Mouse (Mus musculus) midbrain, postnatal 0 days (tissue): ENCODE measurements at regions not wholly inside any gene's neighbourhood (a gene's known extent, or its start where the extent isn't known, plus 50 kb on each side); places are given as distances from the start of the nearest gene placed in this dataset.

Source experiments
- ATAC-seq: fragments of 200-750 bp; cut with Nextera tagmentation; 2 replicates; pipeline ENCODE4 v1.8.0; 2017; ENCODE audit warnings: moderate number of reproducible peaks, mild to moderate bottlenecking, moderate TSS enrichment, moderate library complexity; ENCODE audit not compliant: low FRiP score
- DNase-seq: peaks from one replicate; pipeline ENCODE4 v3.0.0-alpha.2; 2015; ENCODE audit warnings: low spot score
- H3K27ac ChIP-seq: fragments of 300-500 bp; sonication (generic); 2 replicates; pipeline ENCODE4 v1.5.1; 2014; ENCODE audit warnings: low read depth, mild to moderate bottlenecking, low read length, mixed read lengths
- H3K27me3 ChIP-seq: fragments of 300-500 bp; sonication (generic); 2 replicates; pipeline ENCODE4 v1.6.1; 2014; ENCODE audit warnings: low read length, control low read depth, mixed read lengths; ENCODE audit not compliant: insufficient read depth
- H3K36me3 ChIP-seq: fragments of 300-500 bp; sonication (generic); 2 replicates; pipeline ENCODE4 v1.6.1; 2014; ENCODE audit warnings: low read length, control low read depth, mixed read lengths; ENCODE audit not compliant: insufficient read depth
- H3K4me1 ChIP-seq: fragments of 300-500 bp; sonication (generic); 2 replicates; pipeline ENCODE4 v1.6.1; 2014; ENCODE audit warnings: mild to moderate bottlenecking, control low read depth, antibody characterized with exemption, low read length, mixed read lengths; ENCODE audit not compliant: insufficient read depth
- H3K4me2 ChIP-seq: fragments of 300-500 bp; sonication (generic); 2 replicates; pipeline ENCODE4 v1.6.1; 2014; ENCODE audit warnings: low read depth, mild to moderate bottlenecking, low read length, mixed read lengths; ENCODE audit not compliant: poor library complexity, severe bottlenecking
- H3K4me3 ChIP-seq: fragments of 300-500 bp; sonication (generic); 2 replicates; pipeline ENCODE4 v1.5.1; 2014; ENCODE audit warnings: low read depth, mild to moderate bottlenecking, low read length, moderate library complexity
- H3K9ac ChIP-seq: fragments of 300-500 bp; sonication (generic); replicated peaks from 2 replicates; pipeline ENCODE4 v1.6.1; 2014; ENCODE audit warnings: mild to moderate bottlenecking, low read length, moderate library complexity, mixed read lengths; ENCODE audit not compliant: poor library complexity, severe bottlenecking
- H3K9me3 ChIP-seq: fragments of 300-500 bp; sonication (generic); 2 replicates; pipeline ENCODE4 v1.6.1; 2016; ENCODE audit warnings: low read length, control low read depth
- CTCF ChIP-seq: IDR thresholded peaks from 2 replicates; pipeline ENCODE4 v1.5.1; 2016; ENCODE audit warnings: antibody characterized with exemption, mild to moderate bottlenecking
- WGBS: fragments of 180-500 bp; shearing (Covaris S2); extraction: QIAGEN DNeasy Blood & Tissue Kit; methylation state at CpG from one replicate; pipeline ENCODE4 v1.1.7; 2014; 5-methylcytosine and 5-hydroxymethylcytosine counted together

- Histone ChIP-seq H3K27me3 (no peaks in the 10 kb centered on the region), H3K36me3 (no peaks in the 10 kb centered on the region), H3K4me2 (no peak overlapping the region), H3K4me3 (no peak overlapping the region), H3K9ac (no peak overlapping the region), H3K9me3 (no peaks in the 10 kb centered on the region), H3K4me1 (no peaks in the 10 kb centered on the region), H3K27ac (no peak overlapping the region)
- no peak for TF ChIP-seq CTCF
- ATAC-seq (no peak), DNase-seq (no peak)
- WGBS: 71% methylated on average over 2 of the region's 2 CpGs
These were observed 1106.0 kb downstream of the Grm8 start for GRCm38 (mm10) chr6:27029008-27029407.

GRCm38 (mm10) chr6:27028377-27028776 lies 1106.6 kb downstream of the Grm8 start:
- Histone ChIP-seq H3K36me3 (no peaks in the 10 kb centered on the region), H3K27ac (no peak overlapping the region), H3K9ac (no peak overlapping the region), H3K4me1 (no peaks in the 10 kb centered on the region), H3K4me3 (no peak overlapping the region), H3K4me2 (no peak overlapping the region), H3K9me3 (no peaks in the 10 kb centered on the region), H3K27me3 (no peaks in the 10 kb centered on the region)
- WGBS: 22% methylated on average over 2 of the region's 2 CpGs
- DNase-seq (peak; percentile 23), ATAC-seq (no peak)
- TF ChIP-seq CTCF: no peak

DNA sequence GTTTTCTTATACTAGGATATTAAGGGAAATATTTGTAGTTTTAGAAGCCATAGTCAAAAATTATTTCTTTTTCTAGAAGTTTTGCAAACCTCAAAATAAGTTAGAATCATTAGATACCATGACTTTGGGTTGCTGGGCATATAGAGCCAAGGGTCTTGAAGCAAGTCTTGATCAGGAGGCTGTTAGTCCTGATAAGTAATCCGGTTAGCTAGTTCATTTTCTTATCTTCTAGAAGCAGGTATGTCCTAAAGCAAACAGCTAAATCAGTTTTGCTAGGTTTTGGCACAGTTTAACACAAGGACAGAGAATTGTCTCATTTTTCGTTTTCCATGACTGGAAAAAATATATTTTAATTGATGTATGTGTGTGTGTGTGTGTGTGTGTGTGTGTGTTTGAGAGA lies 1113.3 kb downstream of the Grm8 start:
- 71% methylated on average over 2 of the region's 2 CpGs for WGBS
- ATAC-seq: no peak
- TF ChIP-seq CTCF: no peak

GRCm38 (mm10) chr6:27014475-27014874 lies 1120.5 kb downstream of the Grm8 start:
- DNase-seq (no peak), ATAC-seq (no peak)
- Histone ChIP-seq H3K36me3 (no peaks in the 10 kb centered on the region), H3K4me1 (no peaks in the 10 kb centered on the region), H3K9me3 (no peaks in the 10 kb centered on the region), H3K4me3 (no peak overlapping the region), H3K4me2 (no peak overlapping the region), H3K9ac (no peak overlapping the region), H3K27me3 (no peaks in the 10 kb centered on the region), H3K27ac (no peak overlapping the region)
- TF ChIP-seq CTCF: no peak

More for the DNA sequence above, 1113.3 kb downstream of the Grm8 start:
- Histone ChIP-seq H3K4me3 (no peak overlapping the region), H3K4me1 (no peaks in the 10 kb centered on the region), H3K36me3 (no peaks in the 10 kb centered on the region), H3K27ac (no peak overlapping the region), H3K9me3 (no peaks in the 10 kb centered on the region), H3K27me3 (no peaks in the 10 kb centered on the region), H3K4me2 (no peak overlapping the region), H3K9ac (no peak overlapping the region)
- no peak for DNase-seq

DNA sequence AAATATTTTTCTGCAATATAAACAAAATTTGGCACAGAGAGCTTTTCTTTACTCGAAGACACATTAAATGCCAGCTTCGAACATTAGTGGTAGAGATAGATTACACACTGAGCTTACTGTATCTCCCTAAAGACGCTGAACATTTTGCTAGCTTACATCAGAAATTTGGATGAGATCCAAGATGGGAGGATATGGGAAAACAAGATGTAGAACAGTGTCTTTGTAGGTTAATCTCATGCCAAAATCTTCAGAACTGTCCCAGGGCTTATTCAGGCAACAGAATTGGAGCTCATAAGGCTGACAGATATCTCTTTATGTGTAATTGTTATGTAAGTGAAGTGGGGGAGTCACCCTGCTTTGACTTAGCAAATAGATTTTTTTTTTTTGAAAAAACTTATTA lies 1158.4 kb downstream of the Grm8 start:
- H3K36me3 ChIP-seq: no peaks in the 10 kb centered on the region
- no peak for ATAC-seq
- no peaks in the 10 kb centered on the region for H3K9me3 ChIP-seq
- no peaks in the 10 kb centered on the region for H3K27me3 ChIP-seq
- H3K27ac ChIP-seq: no peak overlapping the region
- DNase-seq: peak; percentile 53
- H3K4me2 ChIP-seq: no peak overlapping the region
- no peak for TF ChIP-seq CTCF
- WGBS: 39% methylated on average over 3 of the region's 3 CpGs
- no peaks in the 10 kb centered on the region for H3K4me1 ChIP-seq
- no peak overlapping the region for H3K9ac ChIP-seq
- H3K4me3 ChIP-seq: no peak overlapping the region

- ATAC-seq (no peak), DNase-seq (peak; percentile 0)
- TF ChIP-seq CTCF: no peak
- H3K4me2 ChIP-seq: no peak overlapping the region
- 0% methylated on average over 1 of the region's 1 CpGs for WGBS
- no peak overlapping the region for H3K9ac ChIP-seq
- no peaks in the 10 kb centered on the region for H3K4me1 ChIP-seq
- no peaks in the 10 kb centered on the region for H3K9me3 ChIP-seq
- no peaks in the 10 kb centered on the region for H3K36me3 ChIP-seq
- no peak overlapping the region for H3K27ac ChIP-seq
- no peak overlapping the region for H3K4me3 ChIP-seq
- H3K27me3 ChIP-seq: no peaks in the 10 kb centered on the region
These were observed 1140.1 kb upstream of the Pot1a start for GRCm38 (mm10) chr6:26949166-26949565.
